ENCODE assay signal across 9 mouse cellular contexts in genomic region chr12:25012555-25013540, GRCm38 (mm10). TPM values are rescaled to one million over a fixed set of nuclear protein-coding genes. Genes with fewer than 3 reads are reported as not detected.
DNase-seq lines count a peak whose midpoint lies in the region.
"Had no signal": no experiment of that assay in that cellular context is flagged by ENCODE, and none has a peak within 500 bp of the region (broad histone marks: within the 10 kb centered on the region; RNA-seq: fewer than 3 reads in every experiment).

No protein-coding gene starts in this region.

- intact Hi-C loops in gastrocnemius, postnatal 36 days (cut with DNase I): no loop called here

- DNase-seq in layer of hippocampus, adult 18-20 months (ENCODE audit: low spot score in 2 of 2): peak; percentile 46 to 66
- DNase-seq in layer of hippocampus, adult 8-10 months (ENCODE audit: low spot score in 2 of 2): no peak
- DNase-seq in Muller cell, postnatal 12 days (ENCODE audit: inconsistent ontology term): peak; percentile 65
- peak; percentile 20 to 53 for DNase-seq in heart, adult 9 months (ENCODE audit: low spot score in 2 of 2)
- peak; percentile 22 for DNase-seq in skeletal muscle tissue, adult 2 months (ENCODE audit: low read depth, low spot score)
- no peak for DNase-seq in cerebellum, postnatal 4 days (ENCODE audit: low spot score in 2 of 2)
- no peak for DNase-seq in gastrocnemius, postnatal 36 days
- DNase-seq in kidney, adult 8-10 months: no peak
- DNase-seq: gastrocnemius, postnatal 25 days had no signal

RNA-seq across cellular contexts. Expression of gene Kidins220, which starts 38.1 kb away (rescaled TPM):
- 100 to 1,000 TPM; 347 to 351 TPM for total RNA-seq in layer of hippocampus, adult 18-20 months (2021)
- total RNA-seq in layer of hippocampus, adult 8-10 months (2022): 100 to 1,000 TPM; 331 to 351 (median 339) TPM
- 10 to 100 TPM; 38.3 to 54.1 TPM for total RNA-seq in gastrocnemius, postnatal 36 days (2021)

Comparison
In these comparisons a context has a peak if more than half of its experiments do, and no peak if none do; other contexts are left out.
1. DNase-seq: peak in layer of hippocampus, adult 18-20 months (2 of 2), Muller cell, postnatal 12 days (single experiment), heart, adult 9 months (2 of 2) and skeletal muscle tissue, adult 2 months (single experiment); none in layer of hippocampus, adult 8-10 months (0 of 2), cerebellum, postnatal 4 days (0 of 2), gastrocnemius, postnatal 36 days (0 of 2) and kidney, adult 8-10 months (0 of 2).
2. RNA of gene Kidins220, which starts 38.1 kb away (total RNA-seq): 347 to 351 TPM in layer of hippocampus, adult 18-20 months and 331 to 351 TPM in layer of hippocampus, adult 8-10 months; 38.3 to 54.1 TPM in gastrocnemius, postnatal 36 days; every median in the first group is over 4 times any median in the second.